Mouse (Mus musculus) brain, embryonic 14.5 days (tissue): Measurements from ENCODE around the gene Med28.

Experiments used
- CTCF ChIP-seq: fragments of 200-500 bp; IDR thresholded peaks from 2 replicates; pipeline ENCODE4 v1.5.1; 2012; ENCODE audit warnings: inconsistent platforms, mild to moderate bottlenecking, moderate library complexity, borderline replicate concordance; ENCODE audit not compliant: insufficient read depth, insufficient read length; ENCODE audit errors: extremely low read depth
- POLR2A ChIP-seq: fragments of 200-500 bp; IDR thresholded peaks from 2 replicates; pipeline ENCODE4 v1.6.1; 2012; ENCODE audit warnings: mild to moderate bottlenecking, inconsistent platforms, borderline replicate concordance; ENCODE audit not compliant: poor library complexity, insufficient read depth, insufficient read length, severe bottlenecking; ENCODE audit errors: extremely low read depth

DNA sequence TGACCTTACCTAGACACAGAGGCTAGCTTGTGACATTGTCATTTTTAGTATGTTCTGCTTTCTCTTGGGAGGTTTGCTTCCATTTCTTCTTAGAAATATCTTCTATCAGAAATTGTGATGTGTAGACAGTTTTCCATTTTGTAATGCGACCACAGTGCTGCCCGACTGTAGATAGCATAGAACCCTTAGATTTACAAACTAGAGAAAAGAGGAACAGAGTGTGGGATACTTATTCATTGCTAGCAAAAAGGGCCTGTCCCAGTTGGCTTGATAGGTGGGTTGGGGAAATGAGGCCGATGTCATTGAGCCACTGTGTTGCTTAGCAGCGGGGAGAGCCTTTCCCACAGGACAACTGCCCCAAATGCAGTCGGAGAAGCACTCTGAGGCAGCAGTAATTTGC, 22.5 kb upstream of the Med28 start:
- TF ChIP-seq CTCF (no peak), POLR2A (no peak)
